Mouse (Mus musculus): ENCODE measurements around the gene Fbxo36. TPM values are rescaled to one million over a fixed set of nuclear protein-coding genes. Genes with fewer than 3 reads are reported as not detected.

Gene Fbxo36
- polyA plus RNA-seq, 1 experiment from 2014 or later = 11.8 TPM

- Histone ChIP-seq H3K4me2 (ENCODE audit: low read length) (no peak overlapping the region), H3K27ac (ENCODE audit: low read depth) (no peak overlapping the region), H3K4me1 (replicated peaks; ENCODE audit: control insufficient read depth, insufficient read depth, low read length) (no peaks in the 10 kb centered on the region), H3K9ac (ENCODE audit: low read length) (no peak overlapping the region), H3K27me3 (replicated peaks; ENCODE audit: control insufficient read depth, insufficient read depth, low read length) (no peaks in the 10 kb centered on the region), H3K36me3 (ENCODE audit: control insufficient read depth, insufficient read depth, low read length) (no peaks in the 10 kb centered on the region), H3K9me3 (ENCODE audit: control insufficient read depth, low read length) (no peaks in the 10 kb centered on the region), H3K4me3 (ENCODE audit: low read depth, low read length) (no peak overlapping the region)
- no peak for DNase-seq (ENCODE audit: low spot score)
- WGBS = 88% methylated on average over 7 of the region's 7 CpGs
- no peak for ATAC-seq (replicated peaks; ENCODE audit: low FRiP score, low TSS enrichment, low read depth)
Measured at GRCm38 (mm10) chr1:84850471-84850870, 10.8 kb downstream of the Fbxo36 start.

- no peaks in the 10 kb centered on the region for H3K4me1 ChIP-seq (replicated peaks; ENCODE audit: control insufficient read depth, insufficient read depth, low read length)
- DNase-seq (ENCODE audit: low spot score) (no peak), ATAC-seq (replicated peaks; ENCODE audit: low FRiP score, low TSS enrichment, low read depth) (0 out of 2 replicates have a peak, but pooled peaks have one; percentile 30)
- H3K27me3 ChIP-seq (replicated peaks; ENCODE audit: control insufficient read depth, insufficient read depth, low read length) = no peaks in the 10 kb centered on the region
- WGBS = 25% methylated on average over 9 of the region's 9 CpGs
- no peak overlapping the region for H3K4me3 ChIP-seq (ENCODE audit: low read depth, low read length)
- no peaks in the 10 kb centered on the region for H3K36me3 ChIP-seq (ENCODE audit: control insufficient read depth, insufficient read depth, low read length)
- H3K9me3 ChIP-seq (ENCODE audit: control insufficient read depth, low read length) = no peaks in the 10 kb centered on the region
- no peak overlapping the region for H3K27ac ChIP-seq (ENCODE audit: low read depth)
- H3K9ac ChIP-seq (ENCODE audit: low read length) = no peak overlapping the region
- no peak overlapping the region for H3K4me2 ChIP-seq (ENCODE audit: low read length)
Measured at GRCm38 (mm10) chr1:84851512-84852235, 12.0 kb downstream of the Fbxo36 start.

- Histone ChIP-seq H3K4me2 (ENCODE audit: low read length) (no peak overlapping the region), H3K36me3 (ENCODE audit: control insufficient read depth, insufficient read depth, low read length) (no peaks in the 10 kb centered on the region), H3K27me3 (replicated peaks; ENCODE audit: control insufficient read depth, insufficient read depth, low read length) (no peaks in the 10 kb centered on the region), H3K4me3 (ENCODE audit: low read depth, low read length) (no peak overlapping the region), H3K27ac (ENCODE audit: low read depth) (no peak overlapping the region), H3K9me3 (ENCODE audit: control insufficient read depth, low read length) (no peaks in the 10 kb centered on the region), H3K9ac (ENCODE audit: low read length) (no peak overlapping the region), H3K4me1 (replicated peaks; ENCODE audit: control insufficient read depth, insufficient read depth, low read length) (no peaks in the 10 kb centered on the region)
- DNase-seq (ENCODE audit: low spot score) (no peak), ATAC-seq (replicated peaks; ENCODE audit: low FRiP score, low TSS enrichment, low read depth) (no peak)
- WGBS = 94% methylated on average over 1 of the region's 1 CpGs
Measured at GRCm38 (mm10) chr1:84853721-84854120, 14.1 kb downstream of the Fbxo36 start.

- no peak overlapping the region for H3K4me2 ChIP-seq (ENCODE audit: low read length)
- DNase-seq (ENCODE audit: low spot score) (no peak), ATAC-seq (replicated peaks; ENCODE audit: low FRiP score, low TSS enrichment, low read depth) (no peak)
- no peaks in the 10 kb centered on the region for H3K9me3 ChIP-seq (ENCODE audit: control insufficient read depth, low read length)
- no peak overlapping the region for H3K9ac ChIP-seq (ENCODE audit: low read length)
- H3K36me3 ChIP-seq (ENCODE audit: control insufficient read depth, insufficient read depth, low read length) = no peaks in the 10 kb centered on the region
- H3K4me3 ChIP-seq (ENCODE audit: low read depth, low read length) = no peak overlapping the region
- H3K27ac ChIP-seq (ENCODE audit: low read depth) = no peak overlapping the region
- WGBS = 77% methylated on average over 2 of the region's 2 CpGs
- H3K4me1 ChIP-seq (replicated peaks; ENCODE audit: control insufficient read depth, insufficient read depth, low read length) = no peaks in the 10 kb centered on the region
- H3K27me3 ChIP-seq (replicated peaks; ENCODE audit: control insufficient read depth, insufficient read depth, low read length) = no peaks in the 10 kb centered on the region
Measured at GRCm38 (mm10) chr1:84854966-84855365, 15.3 kb downstream of the Fbxo36 start.

- Histone ChIP-seq H3K9ac (ENCODE audit: low read length) (no peak overlapping the region), H3K27ac (ENCODE audit: low read depth) (no peak overlapping the region), H3K9me3 (ENCODE audit: control insufficient read depth, low read length) (no peaks in the 10 kb centered on the region), H3K4me1 (replicated peaks; ENCODE audit: control insufficient read depth, insufficient read depth, low read length) (no peaks in the 10 kb centered on the region), H3K36me3 (ENCODE audit: control insufficient read depth, insufficient read depth, low read length) (no peaks in the 10 kb centered on the region), H3K4me3 (ENCODE audit: low read depth, low read length) (no peak overlapping the region), H3K27me3 (replicated peaks; ENCODE audit: control insufficient read depth, insufficient read depth, low read length) (no peaks in the 10 kb centered on the region), H3K4me2 (ENCODE audit: low read length) (no peak overlapping the region)
- ATAC-seq (replicated peaks; ENCODE audit: low FRiP score, low TSS enrichment, low read depth) = no peak
- DNase-seq (ENCODE audit: low spot score) = no peak
- 65% methylated on average over 2 of the region's 2 CpGs for WGBS
Measured at GRCm38 (mm10) chr1:84855756-84856155, 16.1 kb downstream of the Fbxo36 start.

- Histone ChIP-seq H3K27ac (ENCODE audit: low read depth) (no peak overlapping the region), H3K36me3 (ENCODE audit: control insufficient read depth, insufficient read depth, low read length) (no peaks in the 10 kb centered on the region), H3K4me1 (replicated peaks; ENCODE audit: control insufficient read depth, insufficient read depth, low read length) (no peaks in the 10 kb centered on the region), H3K4me2 (ENCODE audit: low read length) (no peak overlapping the region), H3K27me3 (replicated peaks; ENCODE audit: control insufficient read depth, insufficient read depth, low read length) (no peaks in the 10 kb centered on the region), H3K9me3 (ENCODE audit: control insufficient read depth, low read length) (no peaks in the 10 kb centered on the region), H3K4me3 (ENCODE audit: low read depth, low read length) (no peak overlapping the region), H3K9ac (ENCODE audit: low read length) (no peak overlapping the region)
- no peak for ATAC-seq (replicated peaks; ENCODE audit: low FRiP score, low TSS enrichment, low read depth)
- WGBS = 82% methylated on average over 6 of the region's 6 CpGs
- DNase-seq (ENCODE audit: low spot score) = no peak
Measured at GRCm38 (mm10) chr1:84859597-84859996, 20.0 kb downstream of the Fbxo36 start.

GRCm38 (mm10) chr1:84860360-84861254, 21.0 kb downstream of the Fbxo36 start:
- DNase-seq (ENCODE audit: low spot score) = no peak
- WGBS = 75% methylated on average over 10 of the region's 10 CpGs

GRCm38 (mm10) chr1:84861255-84861630, 21.6 kb downstream of the Fbxo36 start:
- Histone ChIP-seq H3K36me3 (ENCODE audit: control insufficient read depth, insufficient read depth, low read length) (no peaks in the 10 kb centered on the region), H3K4me3 (ENCODE audit: low read depth, low read length) (no peak overlapping the region), H3K4me2 (ENCODE audit: low read length) (no peak overlapping the region), H3K27me3 (replicated peaks; ENCODE audit: control insufficient read depth, insufficient read depth, low read length) (no peaks in the 10 kb centered on the region), H3K9ac (ENCODE audit: low read length) (no peak overlapping the region), H3K27ac (ENCODE audit: low read depth) (no peak overlapping the region), H3K4me1 (replicated peaks; ENCODE audit: control insufficient read depth, insufficient read depth, low read length) (0 out of 2 replicates have a peak, but pooled peaks cover 2% of the 10 kb centered on the region), H3K9me3 (ENCODE audit: control insufficient read depth, low read length) (no peaks in the 10 kb centered on the region)
- 47% methylated on average over 1 of the region's 1 CpGs for WGBS
- no peak for ATAC-seq (replicated peaks; ENCODE audit: low FRiP score, low TSS enrichment, low read depth)
- DNase-seq (ENCODE audit: low spot score) = no peak

More at GRCm38 (mm10) chr1:84860360-84861254, 21.0 kb downstream of the Fbxo36 start:
- H3K9ac ChIP-seq (ENCODE audit: low read length) = no peak overlapping the region
- ATAC-seq (replicated peaks; ENCODE audit: low FRiP score, low TSS enrichment, low read depth) = no peak
- no peaks in the 10 kb centered on the region for H3K9me3 ChIP-seq (ENCODE audit: control insufficient read depth, low read length)
- H3K4me1 ChIP-seq (replicated peaks; ENCODE audit: control insufficient read depth, insufficient read depth, low read length) = 0 out of 2 replicates have a peak, but pooled peaks cover 2% of the 10 kb centered on the region
- no peak overlapping the region for H3K27ac ChIP-seq (ENCODE audit: low read depth)
- H3K27me3 ChIP-seq (replicated peaks; ENCODE audit: control insufficient read depth, insufficient read depth, low read length) = no peaks in the 10 kb centered on the region
- H3K4me2 ChIP-seq (ENCODE audit: low read length) = no peak overlapping the region
- H3K36me3 ChIP-seq (ENCODE audit: control insufficient read depth, insufficient read depth, low read length) = no peaks in the 10 kb centered on the region
- no peak overlapping the region for H3K4me3 ChIP-seq (ENCODE audit: low read depth, low read length)
